Mouse (Mus musculus): ENCODE results near the gene Vmn2r86. TPM values are rescaled to one million over a fixed set of nuclear protein-coding genes. Genes with fewer than 3 reads are reported as not detected.
"Not testable (repeated sequence)": the region's sequence is repeated elsewhere in the genome, so short reads cannot be mapped to it uniquely, and the experiment has no call there.

The Vmn2r86 gene
- total RNA-seq (2021) = under 1 TPM; 0.05 to 0.50 TPM

DNA sequence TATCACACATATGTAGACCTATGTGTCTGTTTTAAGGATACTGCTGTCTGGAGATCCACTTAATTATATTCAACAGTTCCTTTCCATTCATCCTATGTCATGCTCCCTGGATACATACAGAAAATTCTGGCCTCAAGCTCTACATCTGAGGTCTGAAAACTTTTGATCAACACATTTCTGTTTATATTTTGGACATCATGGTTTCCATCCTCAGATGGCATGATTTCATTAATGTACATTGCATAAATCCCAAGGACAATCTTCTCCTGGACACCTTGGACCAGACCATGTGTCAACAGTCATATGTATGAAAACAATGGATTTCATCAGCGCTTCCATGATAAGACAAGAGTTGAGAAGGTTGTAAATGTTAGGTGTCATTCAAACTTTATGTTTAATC lies at the start of gene Vmn2r86:
Gene Vmn2r86, minus strand, starts transcription at position 101 of the 400 bp plus-strand sequence.
- DNase-seq (ENCODE audit: low spot score in 2 of 2); intact Hi-C loops (cut with DNase I): not testable (repeated sequence)

DNA sequence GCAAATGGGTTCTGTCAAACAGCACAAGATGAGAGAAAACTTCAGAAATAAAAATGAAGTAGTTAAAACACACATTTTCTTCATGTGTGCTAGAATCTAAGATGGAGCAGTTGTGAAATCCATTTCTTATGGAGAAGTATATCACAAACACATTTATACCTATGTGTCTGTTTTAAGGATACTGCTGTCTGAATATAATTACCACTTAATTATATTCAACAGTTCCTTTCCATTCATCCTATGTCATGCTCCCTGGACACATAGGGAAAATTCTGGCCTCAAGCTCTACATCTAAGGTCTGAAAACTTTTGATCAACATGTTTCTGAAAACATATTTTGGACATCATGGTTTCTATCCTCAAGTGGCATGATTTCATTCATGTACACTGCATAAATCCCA lies 41.4 kb upstream of the Vmn2r86 start, which contains the start of gene Vmn2r87:
Gene Vmn2r87, minus strand, starts transcription at position 101 of the 400 bp plus-strand sequence.
- no peak for DNase-seq (ENCODE audit: low spot score in 2 of 2)
- intact Hi-C loops (cut with DNase I) = no loop called here

DNA sequence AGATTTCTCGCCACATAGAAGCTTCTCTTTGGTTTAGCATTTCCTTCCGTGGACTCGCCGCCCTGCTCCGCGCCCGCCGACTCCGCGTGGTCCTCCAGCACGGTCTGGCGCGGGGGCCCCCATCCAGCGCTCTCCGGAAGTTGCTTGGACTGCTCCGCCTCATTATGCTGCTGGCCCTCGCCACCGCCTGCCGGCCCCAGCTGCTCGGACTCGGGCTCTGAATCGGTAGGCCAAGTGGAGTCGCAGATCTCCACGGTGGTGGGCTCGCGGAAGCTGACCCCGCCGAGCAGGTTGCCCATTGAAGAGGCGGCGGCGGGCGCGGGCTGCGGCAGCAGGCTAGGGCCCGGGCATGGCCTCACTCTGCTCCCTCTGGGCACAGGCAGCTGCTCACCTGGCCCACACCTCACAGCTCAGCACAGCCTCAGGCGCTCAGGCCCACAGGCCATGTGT lies 14.5 kb upstream of the Vmn2r86 start:
- intact Hi-C loops (cut with DNase I) = no loop called here
- DNase-seq (ENCODE audit: low spot score in 2 of 2) = peak; percentile 7 to 15

DNA sequence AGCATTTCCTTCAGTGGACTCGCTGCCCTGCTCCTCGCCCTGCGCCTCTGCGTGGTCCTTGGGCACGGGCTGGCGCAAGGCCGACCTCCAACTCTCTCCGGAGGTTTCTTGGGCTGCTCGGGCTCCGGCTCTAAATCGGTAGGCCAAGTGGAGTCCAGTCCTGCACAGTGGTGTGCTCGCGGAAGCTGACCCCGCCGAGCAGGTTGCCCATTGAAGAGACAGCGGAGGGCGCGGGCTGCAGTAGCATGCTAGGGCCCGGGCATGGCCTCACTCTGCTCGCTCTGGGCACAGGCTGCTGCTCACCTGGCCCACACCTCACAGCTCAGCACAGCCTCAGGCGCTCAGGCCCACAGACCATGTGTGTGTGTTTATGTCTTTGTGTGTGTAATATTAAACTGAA lies 11.1 kb downstream of the Vmn2r86 start:
- no peak for DNase-seq (ENCODE audit: low spot score in 2 of 2)
- intact Hi-C loops (cut with DNase I) = no loop called here

DNA sequence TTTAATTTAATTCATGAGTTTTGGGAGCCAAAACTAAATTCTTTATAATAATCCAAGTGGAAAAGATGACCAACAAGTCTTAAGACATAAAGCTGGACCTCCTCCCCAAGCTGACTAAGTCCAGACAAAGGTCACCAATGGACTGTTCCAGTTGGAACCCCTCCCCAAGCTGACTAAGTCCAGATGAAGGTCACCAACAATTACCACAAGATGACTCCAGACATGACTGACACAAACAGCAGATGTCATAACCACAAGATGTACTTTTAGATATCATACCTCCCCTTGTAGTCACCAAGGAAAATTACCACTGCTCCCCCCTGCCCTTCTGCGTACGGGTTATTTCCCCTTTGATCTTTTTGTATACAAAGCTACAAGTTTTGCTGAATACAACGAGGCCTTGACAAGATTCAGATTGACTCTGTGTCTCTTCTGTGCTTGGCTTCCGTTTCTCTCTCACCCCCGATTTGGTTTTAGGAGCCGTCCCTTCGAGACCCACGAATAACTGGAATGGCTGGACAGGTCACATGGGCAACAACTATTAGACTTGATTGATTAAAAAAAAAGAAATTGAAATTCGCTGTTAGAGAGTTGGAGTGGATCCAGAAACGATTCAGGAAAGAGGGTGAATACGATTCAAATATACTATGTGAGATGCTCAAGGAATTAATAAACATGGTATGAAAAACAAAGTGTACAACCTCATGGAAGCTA lies 21.5 kb downstream of the Vmn2r86 start:
- intact Hi-C loops (cut with DNase I) = not testable (repeated sequence)

DNA sequence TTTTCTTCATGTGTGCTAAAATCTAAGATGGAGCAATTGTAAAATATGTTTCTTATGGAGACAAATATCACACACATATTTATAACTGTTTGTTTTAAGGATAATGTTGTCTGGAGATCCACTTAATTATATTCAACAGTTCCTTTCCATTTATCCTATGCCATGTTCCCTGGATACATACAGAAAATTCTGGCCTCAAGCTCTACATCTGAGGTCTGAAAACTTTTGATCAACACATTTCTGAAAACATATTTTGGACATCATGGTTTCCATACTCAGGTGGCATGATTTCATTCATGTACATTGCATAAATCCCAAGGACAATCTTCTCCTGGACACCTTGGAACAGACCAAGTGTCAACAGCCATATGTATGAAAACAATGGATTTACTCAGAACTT lies 26.2 kb downstream of the Vmn2r86 start, which contains the start of gene Vmn2r85:
Gene Vmn2r85, minus strand, starts transcription at position 101 of the 400 bp plus-strand sequence.
- intact Hi-C loops (cut with DNase I); DNase-seq (ENCODE audit: low spot score in 2 of 2): not testable (repeated sequence)

More for the DNA sequence above, 21.5 kb downstream of the Vmn2r86 start:
- DNase-seq (ENCODE audit: low spot score in 2 of 2) = not testable (repeated sequence)

DNA sequence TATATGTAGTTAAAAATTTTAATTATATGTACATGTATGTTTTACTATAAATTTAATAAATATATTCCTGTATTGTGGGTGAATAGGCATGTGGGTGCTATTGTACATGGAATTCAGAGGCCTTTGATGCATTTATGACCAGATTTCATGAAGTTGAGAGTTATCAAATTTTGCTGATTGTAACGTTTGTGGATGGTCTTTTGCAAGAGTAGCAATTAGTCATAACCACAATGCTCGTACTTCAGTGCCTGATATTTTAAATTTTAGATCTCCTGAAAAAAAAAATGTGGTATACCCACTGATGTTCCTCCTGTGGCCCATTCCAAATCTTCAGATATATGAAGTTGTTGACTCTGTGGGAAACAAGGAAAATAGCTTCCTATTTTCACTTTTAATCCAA lies 33.5 kb downstream of the Vmn2r86 start:
- intact Hi-C loops (cut with DNase I); DNase-seq (ENCODE audit: low spot score in 2 of 2): not testable (repeated sequence)

DNA sequence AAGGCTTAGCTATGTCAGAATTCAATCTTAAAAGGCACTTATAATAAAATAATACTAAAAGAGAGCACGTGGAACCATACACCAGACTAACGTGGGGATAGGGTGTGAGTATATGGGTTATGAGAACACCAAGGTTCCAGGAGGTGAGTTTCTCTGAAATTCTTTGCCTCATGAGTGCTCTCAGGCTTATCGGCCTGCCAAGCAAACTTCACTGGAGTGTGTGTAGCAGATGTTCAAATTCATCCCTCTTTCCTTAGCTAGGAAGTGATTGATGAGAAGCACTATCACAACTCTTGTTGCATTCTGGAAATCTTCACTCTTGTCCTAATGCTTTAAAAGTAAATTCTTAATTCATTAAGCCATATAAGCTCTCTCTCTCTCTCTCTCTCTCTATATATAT lies 35.4 kb downstream of the Vmn2r86 start:
- intact Hi-C loops (cut with DNase I) = no loop called here
- no peak for DNase-seq (ENCODE audit: low spot score in 2 of 2)

DNA sequence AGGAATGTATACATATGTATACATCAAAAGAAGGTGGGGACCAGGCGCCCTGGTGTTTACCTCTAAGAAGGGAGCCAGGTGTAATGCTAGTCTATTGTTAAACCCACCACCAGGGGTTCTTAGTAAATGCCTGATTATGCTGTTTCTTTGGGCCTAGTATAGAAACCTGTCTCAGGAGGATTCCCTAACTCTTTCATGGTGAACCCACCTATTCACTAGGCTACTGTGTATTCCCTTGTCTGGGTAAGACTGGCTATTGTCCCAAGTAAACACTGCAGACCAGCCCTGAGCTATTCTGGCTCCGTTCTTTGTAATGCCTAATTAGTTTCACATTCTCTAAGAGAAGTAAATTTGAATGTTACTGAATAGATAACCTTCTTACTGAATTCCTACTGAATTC lies 35.9 kb downstream of the Vmn2r86 start:
- DNase-seq (ENCODE audit: low spot score in 2 of 2); intact Hi-C loops (cut with DNase I): not testable (repeated sequence)

DNA sequence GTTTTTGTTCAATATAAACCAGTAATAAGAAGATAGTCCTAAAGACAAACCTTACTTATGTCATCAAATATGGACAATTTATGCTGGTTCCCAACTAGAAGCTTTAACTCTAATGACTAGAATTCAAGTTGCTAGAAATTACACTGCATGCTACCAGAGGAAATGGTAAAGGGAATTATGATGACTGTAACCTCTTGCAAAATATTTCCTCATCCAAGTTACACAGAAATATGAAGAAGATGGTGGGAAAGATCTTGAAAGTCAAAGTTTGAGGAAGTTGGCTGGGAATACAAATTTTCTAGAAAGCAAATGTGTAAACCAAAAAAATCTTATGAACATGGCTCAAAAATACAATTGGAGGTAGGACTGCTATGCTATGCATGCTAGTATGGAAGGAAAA lies 39.5 kb downstream of the Vmn2r86 start:
- not testable (repeated sequence) for DNase-seq (ENCODE audit: low spot score in 2 of 2)

DNA sequence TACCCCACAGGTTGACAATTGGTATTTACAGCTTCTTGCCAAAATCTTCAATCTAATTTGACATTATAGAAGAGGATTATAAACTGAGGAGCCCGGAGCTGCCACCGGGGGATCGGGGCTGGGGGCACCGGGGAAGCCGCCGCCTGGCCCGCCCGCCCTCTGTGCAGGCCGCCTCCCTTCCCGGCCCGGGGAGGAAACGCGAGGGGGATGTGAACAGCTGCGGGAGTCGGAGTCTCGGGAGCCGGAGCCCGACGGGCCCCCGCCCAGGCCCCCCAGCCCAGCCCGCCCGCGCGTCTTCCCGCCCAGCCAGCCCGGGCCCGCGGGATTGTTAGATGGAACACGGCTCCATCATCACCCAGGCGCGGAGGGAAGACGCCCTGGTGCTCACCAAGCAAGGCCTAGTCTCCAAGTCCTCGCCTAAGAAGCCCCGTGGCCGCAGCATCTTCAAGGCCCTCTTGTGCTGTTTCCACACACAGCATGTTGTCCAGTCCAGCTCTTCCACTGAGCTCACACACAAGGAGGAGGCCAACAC lies 43.6 kb downstream of the Vmn2r86 start:
- intact Hi-C loops (cut with DNase I); DNase-seq (ENCODE audit: low spot score in 2 of 2): not testable (repeated sequence)

More for the DNA sequence above, 39.5 kb downstream of the Vmn2r86 start:
- intact Hi-C loops (cut with DNase I) = not testable (repeated sequence)

DNA sequence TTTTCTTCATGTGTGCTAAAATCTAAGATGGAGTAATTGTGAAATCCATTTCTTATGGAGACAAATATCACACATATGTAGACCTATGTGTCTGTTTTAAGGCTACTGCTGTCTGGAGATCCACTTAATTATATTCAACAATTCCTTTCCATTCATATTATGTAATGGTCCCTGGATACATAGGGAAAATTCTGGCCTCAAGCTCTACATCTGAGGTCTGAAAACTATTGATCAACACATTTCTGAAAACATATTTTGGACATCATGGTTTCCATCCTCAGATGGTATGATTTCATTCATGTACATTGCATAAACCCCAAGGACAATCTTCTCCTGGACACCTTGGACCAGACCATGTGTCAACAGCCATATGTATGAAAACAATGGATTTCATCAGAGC lies 61.6 kb downstream of the Vmn2r86 start, which contains the start of gene Vmn2r84:
Gene Vmn2r84, minus strand, starts transcription at position 101 of the 400 bp plus-strand sequence.
- DNase-seq (ENCODE audit: low spot score in 2 of 2) = no peak
- intact Hi-C loops (cut with DNase I) = no loop called here

Other genes with a start within 250 kb of the Vmn2r86 start
- gene Olfr827, start 241.6 kb downstream of the Vmn2r86 start, total RNA-seq (2021) = not detected
- gene Neurod4, start 175.8 kb downstream of the Vmn2r86 start, total RNA-seq (2021) = under 1 TPM; 0.12 to 0.16 TPM
- gene Tespa1, start 133.2 kb downstream of the Vmn2r86 start, total RNA-seq (2021) = 1 to 10 TPM; 1.7 to 2.9 TPM
- under 1 TPM; 0.42 to 0.63 TPM for gene Vmn2r84, start 61.7 kb downstream of the Vmn2r86 start, total RNA-seq (2021)
- 1 to 10 TPM in 1 of 2 experiments, under 1 TPM in 1; 0.79 to 1.3 TPM for gene Vmn2r85, start 26.3 kb downstream of the Vmn2r86 start, total RNA-seq (2021)
- 1 to 10 TPM in 1 of 2 experiments, under 1 TPM in 1; 0.76 to 1.4 TPM for gene Vmn2r87, start 41.3 kb upstream of the Vmn2r86 start, total RNA-seq (2021)

All from left cerebral cortex, postnatal 36 days (tissue).